ENCODE assay signal across 16 mouse cellular contexts in genomic region chr11:9962696-9963202, GRCm38 (mm10).
"Had no signal": no experiment of that assay in that cellular context is flagged by ENCODE, and none has a peak within 500 bp of the region (broad histone marks: within the 10 kb centered on the region; RNA-seq: fewer than 3 reads in every experiment).

No protein-coding gene starts in this region.

- H3K9me3 ChIP-seq: kidney, embryonic 15.5 days; limb, embryonic 10.5 days; liver, embryonic 15.5 days; midbrain, embryonic 10.5 days had no signal

- H3K27ac ChIP-seq: kidney, embryonic 15.5 days; limb, embryonic 10.5 days; liver, embryonic 15.5 days; midbrain, embryonic 10.5 days; stomach, postnatal 0 days had no signal

- DNase-seq: kidney, adult 2 months; kidney, postnatal 14 days; lung, adult 2 months; lung, postnatal 36 days; right cerebral cortex, adult 18-20 months; right cerebral cortex, postnatal 25 days; thymus, adult 2 months; thymus, postnatal 25 days had no signal

- H3K4me1 ChIP-seq: kidney, embryonic 15.5 days; limb, embryonic 10.5 days; liver, embryonic 15.5 days had no signal

- H3K9ac ChIP-seq: kidney, embryonic 15.5 days; liver, embryonic 15.5 days had no signal

- H3K4me2 ChIP-seq: kidney, embryonic 15.5 days; liver, embryonic 11.5 days; liver, embryonic 15.5 days had no signal

- H3K27me3 ChIP-seq: kidney, embryonic 15.5 days; liver, embryonic 15.5 days had no signal

- ATAC-seq: intestine, embryonic 16.5 days; lung, postnatal 0 days had no signal

- H3K4me3 ChIP-seq: kidney, embryonic 15.5 days; limb, embryonic 10.5 days; liver, embryonic 15.5 days; midbrain, embryonic 10.5 days had no signal

- H3K36me3 ChIP-seq: kidney, embryonic 15.5 days; limb, embryonic 10.5 days; liver, embryonic 15.5 days; midbrain, embryonic 10.5 days had no signal
